Mouse (Mus musculus) limb, embryonic 11.5 days (tissue): ENCODE results near the gene Gm5089. TPM values are rescaled to one million over a fixed set of nuclear protein-coding genes. Genes with fewer than 3 reads are reported as not detected.
"Not testable (repeated sequence)": the region's sequence is repeated elsewhere in the genome, so short reads cannot be mapped to it uniquely, and the experiment has no call there.

ENCODE experiments used
- ATAC-seq: fragments of 200-750 bp; cut with Nextera tagmentation; 2 replicates; pipeline ENCODE4 v1.8.0; 2017; ENCODE audit warnings: low read depth; ENCODE audit not compliant: insufficient number of reproducible peaks, low FRiP score, low TSS enrichment
- DNase-seq: peaks from one replicate; pipeline ENCODE4 v3.0.0-alpha.2; 2015; ENCODE audit warnings: low spot score
- H3K27ac ChIP-seq: fragments of 300-500 bp; sonication (generic); replicated peaks from 2 replicates; pipeline ENCODE4 v1.5.1; 2014; ENCODE audit warnings: low read depth, mild to moderate bottlenecking, low read length
- H3K27me3 ChIP-seq: fragments of 300-500 bp; sonication (generic); 2 replicates; pipeline ENCODE4 v1.6.1; 2014; ENCODE audit warnings: mild to moderate bottlenecking, low read length, mixed read lengths; ENCODE audit not compliant: control insufficient read depth, insufficient read depth
- H3K36me3 ChIP-seq: fragments of 300-500 bp; sonication (generic); 2 replicates; pipeline ENCODE4 v1.6.1; 2014; ENCODE audit warnings: mild to moderate bottlenecking, low read length, moderate library complexity, mixed read lengths; ENCODE audit not compliant: control insufficient read depth, insufficient read depth
- H3K4me1 ChIP-seq: fragments of 300-500 bp; sonication (generic); 2 replicates; pipeline ENCODE4 v1.6.1; 2014; ENCODE audit warnings: low read length, mixed read lengths; ENCODE audit not compliant: control insufficient read depth, insufficient read depth
- H3K4me2 ChIP-seq: fragments of 300-500 bp; sonication (generic); 2 replicates; pipeline ENCODE4 v1.6.1; 2014; ENCODE audit warnings: low read depth, mild to moderate bottlenecking, moderate library complexity; ENCODE audit not compliant: severe bottlenecking
- H3K4me3 ChIP-seq: fragments of 300-500 bp; sonication (generic); 2 replicates; pipeline ENCODE4 v1.5.1; 2014; ENCODE audit warnings: low read depth, low read length
- H3K9ac ChIP-seq: fragments of 300-500 bp; sonication (generic); 2 replicates; pipeline ENCODE4 v1.6.1; 2014; ENCODE audit warnings: mild to moderate bottlenecking, low read length
- H3K9me3 ChIP-seq: fragments of 300-500 bp; sonication (generic); 2 replicates; pipeline ENCODE4 v1.6.1; 2016; ENCODE audit warnings: low read length; ENCODE audit not compliant: control insufficient read depth
- WGBS: fragments of 180-500 bp; shearing (Covaris S2); extraction: QIAGEN DNeasy Blood & Tissue Kit; methylation state at CpG from one replicate; pipeline ENCODE4 v1.1.7; 2014; 5-methylcytosine and 5-hydroxymethylcytosine counted together
- polyA plus RNA-seq: library from polyadenylated mRNA; unstranded; fragments of >200 nt; fragmentation: Nextera tagmentation; extraction: Ambion mirVana; gene quantifications from 2 replicates; pipeline ENCODE4 v1.2.1, GENCODE M21; 2014

The Gm5089 gene
- polyA plus RNA-seq, 1 experiment from 2014 or later = 0.24 TPM

- ATAC-seq = no peak
- DNase-seq = peak; percentile 77
- Histone ChIP-seq H3K4me3 (peak overlapping the region; percentile 12), H3K27ac (peak overlapping the region; percentile 67; the same call in 1 of the 2 replicates), H3K4me2 (peak overlapping the region; percentile 55), H3K4me1 (peaks cover 20% of the 10 kb centered on the region), H3K9me3 (no peaks in the 10 kb centered on the region), H3K9ac (peak overlapping the region; percentile 43), H3K36me3 (no peaks in the 10 kb centered on the region), H3K27me3 (peaks cover 22% of the 10 kb centered on the region)
- WGBS = 1% methylated on average over 28 of the region's 28 CpGs
Measured at GRCm38 (mm10) chr14:122468971-122469755, 18.2 kb upstream of the Gm5089 start.

GRCm38 (mm10) chr14:122467926-122468841 is 17.3 kb upstream of the Gm5089 start:
- H3K9me3 ChIP-seq = no peaks in the 10 kb centered on the region
- no peaks in the 10 kb centered on the region for H3K36me3 ChIP-seq
- peaks cover 17% of the 10 kb centered on the region for H3K4me1 ChIP-seq
- H3K27me3 ChIP-seq = peaks cover 18% of the 10 kb centered on the region
- DNase-seq (peak; percentile 70), ATAC-seq (no peak)
- H3K4me2 ChIP-seq = peak overlapping the region; percentile 55
- H3K27ac ChIP-seq = peak overlapping the region; percentile 67
- peak overlapping the region; percentile 1; the same call in 1 of the 2 replicates for H3K9ac ChIP-seq
- H3K4me3 ChIP-seq = peak overlapping the region; percentile 12
- WGBS = 4% methylated on average over 23 of the region's 23 CpGs

- Histone ChIP-seq H3K27me3 (peaks cover 18% of the 10 kb centered on the region), H3K4me1 (peaks cover 25% of the 10 kb centered on the region), H3K4me2 (no peak overlapping the region), H3K36me3 (no peaks in the 10 kb centered on the region), H3K9ac (no peak overlapping the region), H3K4me3 (no peak overlapping the region), H3K27ac (no peak overlapping the region), H3K9me3 (no peaks in the 10 kb centered on the region)
- no peak for DNase-seq
- WGBS = 50% methylated on average over 7 of the region's 7 CpGs
- no peak for ATAC-seq
Measured at GRCm38 (mm10) chr14:122466756-122467362, 15.9 kb upstream of the Gm5089 start.

GRCm38 (mm10) chr14:122465931-122466490 is 15.1 kb upstream of the Gm5089 start:
- ATAC-seq (no peak), DNase-seq (no peak)
- Histone ChIP-seq H3K4me2 (peak overlapping the region; percentile 83), H3K36me3 (no peaks in the 10 kb centered on the region), H3K4me1 (peaks cover 27% of the 10 kb centered on the region), H3K4me3 (peak overlapping the region; percentile 63), H3K27me3 (peaks cover 18% of the 10 kb centered on the region), H3K9me3 (no peaks in the 10 kb centered on the region), H3K9ac (peak overlapping the region; percentile 93; the same call in 1 of the 2 replicates), H3K27ac (0 out of 2 replicates have a peak overlapping the region, but pooled peaks have one; percentile 16)
- 21% methylated on average over 13 of the region's 13 CpGs for WGBS

- peaks cover 27% of the 10 kb centered on the region for H3K4me1 ChIP-seq
Measured at GRCm38 (mm10) chr14:122464763-122465741, 14.1 kb upstream of the Gm5089 start, which contains the start of gene Zic5. Gene Zic5 (minus strand): TSS chr14:122465677.

GRCm38 (mm10) chr14:122464351-122464762 is 13.4 kb upstream of the Gm5089 start:
- Histone ChIP-seq H3K27me3 (peaks cover 16% of the 10 kb centered on the region), H3K27ac (peak overlapping the region; percentile 96), H3K4me2 (peak overlapping the region; percentile 83), H3K9me3 (no peaks in the 10 kb centered on the region), H3K4me1 (peaks cover 31% of the 10 kb centered on the region), H3K36me3 (no peaks in the 10 kb centered on the region), H3K4me3 (peak overlapping the region; percentile 63), H3K9ac (peak overlapping the region; percentile 93)
- ATAC-seq (0 out of 2 replicates have a peak, but pooled peaks have one; percentile 6), DNase-seq (no peak)
- WGBS = under 1% methylated on average over 53 of the region's 62 CpGs

More at GRCm38 (mm10) chr14:122464763-122465741, 14.1 kb upstream of the Gm5089 start, which contains the start of gene Zic5:
- Histone ChIP-seq H3K36me3 (no peaks in the 10 kb centered on the region), H3K4me3 (peak within 1 kb of the TSS; percentile 63), H3K9me3 (no peaks in the 10 kb centered on the region), H3K4me2 (peak within 1 kb of the TSS; percentile 83), H3K9ac (peak within 1 kb of the TSS; percentile 93), H3K27me3 (peaks cover 18% of the 10 kb centered on the region), H3K27ac (peak within 1 kb of the TSS; percentile 96)
- WGBS = under 1% methylated on average over 52 of the region's 62 CpGs
- ATAC-seq (peak; percentile 69), DNase-seq (peak; percentile 84)

- peaks cover 15% of the 10 kb centered on the region for H3K27me3 ChIP-seq
- peak overlapping the region; percentile 96 for H3K27ac ChIP-seq
- not testable (repeated sequence) for H3K36me3 ChIP-seq, H3K9me3 ChIP-seq
- H3K9ac ChIP-seq = peak overlapping the region; percentile 93
- H3K4me2 ChIP-seq = peak overlapping the region; percentile 83
- DNase-seq = peak; percentile 77
- WGBS = under 1% methylated on average over 55 of the region's 58 CpGs
- peak overlapping the region; percentile 63 for H3K4me3 ChIP-seq
- peaks cover 26% of the 10 kb centered on the region for H3K4me1 ChIP-seq
- ATAC-seq = peak; percentile 14; the same call in 1 of the 2 replicates
Measured at GRCm38 (mm10) chr14:122463734-122464341, 12.9 kb upstream of the Gm5089 start.
